Mouse (Mus musculus): ENCODE measurements around the gene Cacnb1.
A peak's percentile ranks its signal among the peaks of the same experiment; 100 is the strongest.

GRCm38 (mm10) chr11:97987551-97988526 is 35.0 kb downstream of the Cacnb1 start:
- TF ChIP-seq POLR2A (IDR thresholded peaks at IDR 0.05; ENCODE audit: low read depth, low read length) (peak; percentile 39; the same call in 1 of the 2 replicates), CTCF (IDR thresholded peaks at IDR 0.05; ENCODE audit: extremely low read depth, insufficient read length, insufficient replicate concordance, low read depth, low read length) (peak; percentile 77)

Measured in small intestine, adult 2 months (tissue).